In the genomic region with DNA sequence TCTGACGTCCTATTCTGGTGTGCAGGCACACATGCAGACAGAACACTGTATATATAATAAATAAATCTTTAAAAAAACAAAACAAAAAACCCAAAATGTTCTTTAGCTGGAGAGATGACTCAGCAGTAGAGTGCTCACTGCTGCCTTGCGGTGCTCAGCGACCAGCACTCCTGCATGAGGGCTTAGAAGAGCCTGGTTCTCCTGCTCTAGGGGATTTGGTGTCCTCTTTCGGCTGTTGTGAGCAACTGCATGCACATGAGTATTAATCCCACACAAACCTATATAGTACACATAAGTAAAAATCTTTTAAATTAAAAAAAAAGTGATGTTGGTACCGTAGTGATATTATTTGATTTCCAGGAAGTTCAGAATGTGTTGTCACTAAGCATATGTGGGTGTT, we compare ENCODE assay signal across 17 mouse cellular contexts. TPM values are rescaled to one million over a fixed set of nuclear protein-coding genes. Genes with fewer than 3 reads are reported as not detected.
DNase-seq lines count a peak whose midpoint lies in the region; ATAC-seq and TF ChIP-seq lines count a peak whose summit lies in the region.
"Had no signal": no experiment of that assay in that cellular context is flagged by ENCODE, and none has a peak within 500 bp of the region (broad histone marks: within the 10 kb centered on the region; RNA-seq: fewer than 3 reads in every experiment).

No protein-coding gene starts in this region.

- no peaks in the 10 kb centered on the region for H3K27me3 ChIP-seq in hindbrain, postnatal 0 days (ENCODE audit: insufficient read depth, low read length)
- H3K27me3 ChIP-seq in hindbrain, embryonic 13.5 days = no peaks in the 10 kb centered on the region
- no peaks in the 10 kb centered on the region for H3K27me3 ChIP-seq in splenic B cell, adult 2 months (ENCODE audit: control insufficient read depth, insufficient read depth, low read length, poor library complexity, severe bottlenecking)
- H3K27me3 ChIP-seq in forebrain, embryonic 16.5 days (replicated peaks; ENCODE audit: control insufficient read depth, insufficient read depth, low read length) = no peaks in the 10 kb centered on the region
- H3K27me3 ChIP-seq: embryonic facial prominence, embryonic 12.5 days; liver, embryonic 15.5 days; Patski had no signal

- no peaks in the 10 kb centered on the region for H3K36me3 ChIP-seq in hindbrain, postnatal 0 days (ENCODE audit: insufficient read depth, low read length)
- no peaks in the 10 kb centered on the region for H3K36me3 ChIP-seq in hindbrain, embryonic 13.5 days
- no peaks in the 10 kb centered on the region for H3K36me3 ChIP-seq in splenic B cell, adult 2 months (ENCODE audit: control insufficient read depth, insufficient read depth, low read length, poor library complexity, severe bottlenecking)
- no peaks in the 10 kb centered on the region for H3K36me3 ChIP-seq in forebrain, embryonic 16.5 days (ENCODE audit: control insufficient read depth, insufficient read depth)
- H3K36me3 ChIP-seq: embryonic facial prominence, embryonic 12.5 days; liver, embryonic 15.5 days had no signal

- no peak overlapping the region for H3K27ac ChIP-seq in hindbrain, postnatal 0 days
- no peak overlapping the region for H3K27ac ChIP-seq in hindbrain, embryonic 13.5 days
- H3K27ac ChIP-seq in forebrain, embryonic 16.5 days (ENCODE audit: low read length) = no peak overlapping the region
- H3K27ac ChIP-seq: embryonic facial prominence, embryonic 12.5 days; liver, embryonic 15.5 days had no signal

- no peak for ATAC-seq in hindbrain, postnatal 0 days
- no peak for ATAC-seq in hindbrain, embryonic 13.5 days (ENCODE audit: low FRiP score)
- peak; percentile 48 for ATAC-seq in activated CD4-positive, CD25-positive, alpha-beta regulatory T cell, adult 4 months
- ATAC-seq in forebrain, embryonic 16.5 days = no peak
- ATAC-seq: forebrain, postnatal 0 days; Patski had no signal

- H3K9me3 ChIP-seq in hindbrain, postnatal 0 days (ENCODE audit: low read length) = no peaks in the 10 kb centered on the region
- no peaks in the 10 kb centered on the region for H3K9me3 ChIP-seq in hindbrain, embryonic 13.5 days
- H3K9me3 ChIP-seq in forebrain, embryonic 16.5 days (ENCODE audit: control insufficient read depth, low read length) = no peaks in the 10 kb centered on the region
- H3K9me3 ChIP-seq: embryonic facial prominence, embryonic 12.5 days; liver, embryonic 15.5 days had no signal

- 76% methylated on average over 5 of the region's 5 CpGs for whole genome bisulfite sequencing in hindbrain, postnatal 0 days
- 82% methylated on average over 5 of the region's 5 CpGs for WGBS in hindbrain, embryonic 13.5 days
- WGBS in forebrain, embryonic 16.5 days = 77% methylated on average over 5 of the region's 5 CpGs

- H3K4me1 ChIP-seq in hindbrain, postnatal 0 days (ENCODE audit: insufficient read depth, low read length) = no peaks in the 10 kb centered on the region
- H3K4me1 ChIP-seq in hindbrain, embryonic 13.5 days (replicated peaks) = no peaks in the 10 kb centered on the region
- H3K4me1 ChIP-seq in forebrain, embryonic 16.5 days (replicated peaks; ENCODE audit: control insufficient read depth, insufficient read depth, low read length) = peaks cover 4% of the 10 kb centered on the region; the same call in 1 of the 2 replicates
- H3K4me1 ChIP-seq: embryonic facial prominence, embryonic 12.5 days; liver, embryonic 15.5 days had no signal

- H3K9ac ChIP-seq in hindbrain, postnatal 0 days (replicated peaks; ENCODE audit: low read length) = no peak overlapping the region
- H3K9ac ChIP-seq in hindbrain, embryonic 13.5 days = no peak overlapping the region
- no peak overlapping the region for H3K9ac ChIP-seq in forebrain, embryonic 16.5 days (replicated peaks; ENCODE audit: low read depth, low read length)
- H3K9ac ChIP-seq: embryonic facial prominence, embryonic 12.5 days; forebrain, postnatal 0 days; liver, embryonic 15.5 days had no signal

- TF ChIP-seq CTCF in hindbrain, postnatal 0 days (IDR thresholded peaks at IDR 0.05; ENCODE audit: low read depth) = peak; percentile 21

- no peak for DNase-seq in hindbrain, postnatal 0 days (ENCODE audit: low spot score)
- DNase-seq in retina, adult 2 months (ENCODE audit: low read depth, low spot score) = peak; percentile 55
- DNase-seq in retina, embryonic 14.5 days (ENCODE audit: low spot score) = no peak
- peak; percentile 29 for DNase-seq in splenic B cell, adult 2 months (ENCODE audit: low read depth, low spot score)
- DNase-seq in MN1 (ENCODE audit: low spot score) = no peak
- DNase-seq: adrenal gland, postnatal 36 days; cerebellum, adult 9-10 months; forebrain, postnatal 0 days; kidney, postnatal 4 days; midbrain, embryonic 14.5 days; thymus, postnatal 14 days had no signal

- H3K4me3 ChIP-seq in hindbrain, postnatal 0 days (ENCODE audit: low read length) = no peak overlapping the region
- no peak overlapping the region for H3K4me3 ChIP-seq in hindbrain, embryonic 13.5 days
- no peak overlapping the region for H3K4me3 ChIP-seq in forebrain, embryonic 16.5 days (replicated peaks; ENCODE audit: low read length)
- H3K4me3 ChIP-seq: embryonic facial prominence, embryonic 12.5 days; liver, embryonic 15.5 days had no signal

- H3K4me2 ChIP-seq in hindbrain, postnatal 0 days (ENCODE audit: low read depth, low read length) = no peak overlapping the region
- no peak overlapping the region for H3K4me2 ChIP-seq in hindbrain, embryonic 13.5 days
- no peak overlapping the region for H3K4me2 ChIP-seq in forebrain, embryonic 16.5 days (ENCODE audit: low read length)
- H3K4me2 ChIP-seq: embryonic facial prominence, embryonic 12.5 days; liver, embryonic 15.5 days had no signal

RNA-seq across cellular contexts. Expression of gene Lsm14a, which starts 5.7 kb away (rescaled TPM):
- total RNA-seq in hindbrain, postnatal 0 days (2014; rRNA removed) = 28.0 and 44.9 TPM in 2 replicates
- polyA plus RNA-seq in hindbrain, postnatal 0 days (2015; fragmentation: Nextera tagmentation; extraction: Ambion mirVana) = 46.0 and 46.1 TPM in 2 replicates
- polyA plus RNA-seq in hindbrain, embryonic 13.5 days (2015; fragmentation: Nextera tagmentation; extraction: Ambion mirVana) = 67.3 and 68.1 TPM in 2 replicates
- 10 to 100 TPM; 43.9 to 51.3 TPM for polyA plus RNA-seq in activated CD4-positive, CD25-positive, alpha-beta regulatory T cell, adult 4 months (2017; shearing (Covaris generic))
- polyA plus RNA-seq in forebrain, embryonic 16.5 days (2015; fragmentation: Nextera tagmentation; extraction: Ambion mirVana) = 71.0 and 76.3 TPM in 2 replicates

Comparison
In these comparisons a context has a peak if more than half of its experiments do, and no peak if none do; other contexts are left out.
1. DNase-seq: peak in retina, adult 2 months (single experiment) and splenic B cell, adult 2 months (single experiment); none in hindbrain, postnatal 0 days (single experiment), retina, embryonic 14.5 days (single experiment) and MN1 (single experiment).